Mouse (Mus musculus) C2C12 (cell line): ENCODE measurements around the gene Fam53b. TPM values are rescaled to one million over a fixed set of nuclear protein-coding genes. Genes with fewer than 3 reads are reported as not detected.

Experiments used
- H3K27me3 ChIP-seq: one replicate; pipeline ENCODE4 v1.6.1; 2011; ENCODE audit not compliant: control insufficient read depth, insufficient read depth, insufficient read length
- H3K36me3 ChIP-seq: one replicate; pipeline ENCODE4 v1.6.1; 2011; ENCODE audit not compliant: control insufficient read depth, insufficient read depth
- H3K4me3 ChIP-seq: one replicate; pipeline ENCODE4 v1.5.1; 2011; ENCODE audit warnings: mild to moderate bottlenecking, control low read depth; ENCODE audit not compliant: poor library complexity, insufficient read depth, severe bottlenecking
- H3K79me2 ChIP-seq: one replicate; pipeline ENCODE4 v1.6.1; 2011; ENCODE audit not compliant: control insufficient read depth, insufficient read depth
- H3K79me3 ChIP-seq: one replicate; pipeline ENCODE4 v1.6.1; 2011; ENCODE audit warnings: low read depth, control low read depth
- H3ac ChIP-seq: one replicate; pipeline ENCODE3; 2011; ENCODE audit warnings: low read depth; ENCODE audit not compliant: control insufficient read depth, insufficient read length
- CEBPB ChIP-seq: IDR thresholded peaks from one replicate; pipeline ENCODE4 v1.6.1; 2011; ENCODE audit warnings: low read depth, mild to moderate bottlenecking, control low read depth, moderate library complexity
- CTCF ChIP-seq: IDR thresholded peaks from one replicate; pipeline ENCODE4 v1.5.1; 2011; ENCODE audit not compliant: control insufficient read depth, insufficient read depth, insufficient read length
- FOSL1 ChIP-seq: IDR thresholded peaks from one replicate; pipeline ENCODE4 v1.8.0; 2011; ENCODE audit warnings: mild to moderate bottlenecking, low read length; ENCODE audit not compliant: poor library complexity, insufficient read depth, severe bottlenecking
- MAX ChIP-seq: IDR thresholded peaks from one replicate; pipeline ENCODE4 v1.6.1; 2011; ENCODE audit warnings: mild to moderate bottlenecking, control low read depth
- MYOD1 ChIP-seq: IDR thresholded peaks from one replicate; pipeline ENCODE4 v1.6.1; 2011; ENCODE audit warnings: low read depth; ENCODE audit not compliant: control insufficient read depth, insufficient read length
- MYOG ChIP-seq: IDR thresholded peaks from one replicate; pipeline ENCODE4 v1.6.1; 2011; ENCODE audit not compliant: control insufficient read depth, insufficient read length; ENCODE audit errors: extremely low read depth
- USF1 ChIP-seq: IDR thresholded peaks from one replicate; pipeline ENCODE4 v1.6.1; 2011; ENCODE audit warnings: low read depth, mild to moderate bottlenecking, control low read depth, moderate library complexity
- polyA plus RNA-seq: library from polyadenylated mRNA; unstranded; fragments of >200 nt; fragmentation: generic; extraction: Trizol; gene quantifications from one replicate; pipeline ENCODE4 v1.2.1, GENCODE M21; 2012; ENCODE audit warnings: missing spikeins

The Fam53b gene
- polyA plus RNA-seq, 1 experiment, result 3.2 TPM

DNA sequence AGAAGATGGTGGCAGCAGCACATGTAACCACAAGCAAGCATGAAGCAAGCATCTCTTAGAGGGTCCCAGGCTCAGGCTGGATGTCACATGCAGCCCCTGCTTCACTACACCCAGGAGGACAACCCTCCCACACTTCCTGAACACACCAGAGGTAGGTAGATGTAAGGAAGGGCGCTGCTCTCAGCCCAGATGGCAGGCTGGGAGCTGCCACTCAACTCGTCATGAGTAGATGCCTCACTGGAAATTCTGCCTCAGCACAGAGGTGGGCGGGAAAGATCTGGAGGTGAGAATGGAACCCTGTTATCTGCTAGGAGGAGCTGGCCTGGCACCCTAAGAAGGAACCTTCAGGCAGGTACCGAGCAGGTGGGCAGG is 45.7 kb downstream of the Fam53b start:
- no peak overlapping the region for H3K4me3 ChIP-seq
- no peaks in the 10 kb centered on the region for H3K36me3 ChIP-seq
- H3ac ChIP-seq, result no peak overlapping the region
- TF ChIP-seq FOSL1 (no peak), CTCF (no peak), MYOD1 (no peak), MAX (no peak), CEBPB (no peak), USF1 (no peak), MYOG (no peak)
- no peaks in the 10 kb centered on the region for H3K79me3 ChIP-seq
- H3K79me2 ChIP-seq, result no peaks in the 10 kb centered on the region
- no peaks in the 10 kb centered on the region for H3K27me3 ChIP-seq

DNA sequence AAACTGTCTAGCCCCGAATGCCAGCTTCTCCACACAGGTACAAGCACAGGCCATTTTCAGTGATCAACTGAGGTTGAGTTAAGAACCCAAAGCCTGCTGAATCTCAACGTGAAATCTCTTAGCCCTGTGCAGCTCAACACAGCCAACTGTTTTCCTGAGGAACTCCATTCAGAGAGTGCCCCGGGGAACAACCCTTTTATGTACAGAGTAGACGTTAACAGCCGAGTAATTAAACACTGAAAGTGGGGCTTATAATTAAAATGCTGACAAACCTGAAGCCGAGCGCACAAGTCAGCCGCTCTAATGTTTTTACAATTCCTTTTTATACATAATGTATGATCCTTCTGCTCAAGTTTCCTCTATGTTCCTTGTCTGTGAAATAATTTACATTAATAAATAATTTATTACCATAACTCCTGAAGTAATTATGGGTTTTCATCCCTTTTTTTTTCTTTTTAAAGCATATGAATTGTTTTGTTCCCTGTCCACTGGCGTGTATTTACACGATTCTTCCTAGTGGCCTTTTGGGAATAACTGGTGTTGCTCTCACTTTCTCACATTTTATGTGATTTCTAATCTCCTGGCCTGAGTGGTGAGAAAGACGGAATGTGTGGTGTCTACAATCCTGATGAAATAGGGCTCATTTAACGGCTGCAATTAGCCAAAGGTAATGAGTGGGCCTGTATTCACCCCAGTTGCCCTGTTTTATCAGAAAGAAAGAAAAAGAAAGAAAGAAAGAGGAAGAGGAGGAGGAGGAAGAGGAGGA is 46.3 kb downstream of the Fam53b start:
- Histone ChIP-seq H3K36me3 (no peaks in the 10 kb centered on the region), H3ac (no peak overlapping the region), H3K27me3 (no peaks in the 10 kb centered on the region), H3K79me2 (no peaks in the 10 kb centered on the region), H3K79me3 (no peaks in the 10 kb centered on the region), H3K4me3 (no peak overlapping the region)
- TF ChIP-seq CTCF (no peak), MYOG (no peak), MYOD1 (no peak), MAX (no peak), FOSL1 (no peak)

DNA sequence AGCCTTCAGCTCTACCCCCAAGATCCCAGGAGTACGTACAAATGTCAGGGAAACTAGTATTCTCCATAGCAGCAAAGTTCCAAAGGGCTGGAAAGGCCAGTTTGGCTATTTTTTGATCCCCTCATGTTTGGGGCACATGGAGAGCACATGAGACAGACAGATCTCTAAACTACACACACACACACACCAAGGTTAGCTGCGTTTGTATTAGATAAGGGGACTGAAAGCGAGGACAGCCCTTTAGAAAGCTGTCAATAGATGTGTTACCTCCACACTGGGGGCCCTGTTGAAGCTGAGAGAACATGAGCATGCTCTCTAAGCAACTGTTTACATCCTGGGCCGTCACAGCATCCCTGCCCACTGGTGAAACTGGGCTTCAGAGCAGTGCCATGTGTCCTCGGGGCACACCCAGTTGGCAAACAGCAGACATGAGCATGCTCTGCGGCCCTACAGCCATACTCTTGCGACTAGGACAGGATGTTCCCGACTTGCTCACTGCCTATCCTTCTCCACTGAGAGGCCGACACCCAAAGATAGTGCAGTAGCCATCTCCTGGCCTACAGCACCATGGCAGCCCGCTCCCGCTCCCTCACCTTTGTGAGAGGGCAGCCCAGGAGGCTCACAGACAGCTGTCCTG is 47.3 kb downstream of the Fam53b start:
- H3K4me3 ChIP-seq, result no peak overlapping the region
- TF ChIP-seq MYOD1 (no peak), CTCF (no peak)
- no peak overlapping the region for H3ac ChIP-seq
- H3K27me3 ChIP-seq, result no peaks in the 10 kb centered on the region
- H3K79me3 ChIP-seq, result no peaks in the 10 kb centered on the region
- H3K36me3 ChIP-seq, result no peaks in the 10 kb centered on the region
- H3K79me2 ChIP-seq, result no peaks in the 10 kb centered on the region

DNA sequence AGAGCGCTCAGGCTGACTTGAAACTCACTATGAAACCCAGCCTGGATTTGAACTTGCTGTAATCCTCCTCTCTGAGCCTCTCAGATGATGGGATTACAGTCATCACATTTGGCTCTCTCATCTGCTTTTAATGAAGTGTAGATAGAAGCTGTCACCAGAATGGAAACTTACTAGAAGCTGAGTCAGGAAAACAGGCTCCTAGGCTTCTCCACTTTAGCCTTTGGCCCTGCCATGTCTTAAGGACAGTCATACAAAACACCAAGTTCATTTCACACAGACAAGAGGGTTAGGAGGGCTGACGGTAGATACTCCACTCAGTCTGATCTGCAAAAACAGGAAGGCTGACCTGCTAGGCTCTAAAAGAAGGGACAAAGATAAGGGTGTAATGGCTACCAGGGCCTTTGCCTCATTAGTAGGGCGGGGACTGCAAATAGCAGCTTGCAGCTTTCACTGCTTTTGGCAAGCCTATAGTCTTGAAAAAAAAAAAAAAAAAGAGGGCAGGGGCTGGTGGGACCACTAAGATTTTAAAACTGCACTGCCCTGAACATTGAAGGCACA is 48.0 kb downstream of the Fam53b start:
- H3K79me2 ChIP-seq, result no peaks in the 10 kb centered on the region
- H3K27me3 ChIP-seq, result no peaks in the 10 kb centered on the region
- TF ChIP-seq USF1 (no peak), MYOD1 (no peak)
- H3K36me3 ChIP-seq, result no peaks in the 10 kb centered on the region
- no peak overlapping the region for H3K4me3 ChIP-seq
- no peaks in the 10 kb centered on the region for H3K79me3 ChIP-seq
- H3ac ChIP-seq, result no peak overlapping the region

DNA sequence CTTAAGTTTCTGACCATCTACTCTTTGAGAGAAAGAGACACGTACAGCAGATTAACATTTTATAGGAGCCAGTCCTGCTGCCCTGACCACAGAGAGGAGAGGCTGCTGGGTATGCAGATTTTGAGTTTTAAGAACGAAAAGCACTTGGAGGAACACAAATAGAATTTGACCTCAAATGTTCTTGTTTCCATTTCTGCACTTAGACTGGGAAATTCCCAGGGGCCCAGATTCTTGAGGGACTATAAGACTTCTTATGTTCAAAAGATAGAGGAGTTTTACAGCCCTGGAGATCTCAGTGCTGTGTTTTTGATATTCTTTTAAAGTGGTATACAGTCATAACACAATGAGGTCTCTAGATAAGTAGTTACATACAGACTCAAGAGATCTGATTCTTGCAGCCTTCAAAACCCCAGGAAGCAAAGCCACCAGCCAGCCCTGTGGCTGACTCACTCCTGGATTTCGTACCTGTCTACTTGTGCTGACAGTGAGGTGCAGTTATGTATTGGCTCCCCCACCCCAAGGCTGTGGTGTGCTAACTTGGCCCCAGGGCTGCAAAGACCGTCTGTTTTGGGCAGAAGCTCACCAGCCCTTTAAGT is 48.7 kb downstream of the Fam53b start:
- Histone ChIP-seq H3ac (no peak overlapping the region), H3K36me3 (no peaks in the 10 kb centered on the region), H3K79me3 (no peaks in the 10 kb centered on the region), H3K4me3 (no peak overlapping the region), H3K79me2 (no peaks in the 10 kb centered on the region), H3K27me3 (no peaks in the 10 kb centered on the region)
- no peak for TF ChIP-seq MYOG
- TF ChIP-seq MAX, result no peak
- no peak for TF ChIP-seq FOSL1
- no peak for TF ChIP-seq MYOD1
- no peak for TF ChIP-seq CTCF
- no peak for TF ChIP-seq CEBPB
- TF ChIP-seq USF1, result no peak

DNA sequence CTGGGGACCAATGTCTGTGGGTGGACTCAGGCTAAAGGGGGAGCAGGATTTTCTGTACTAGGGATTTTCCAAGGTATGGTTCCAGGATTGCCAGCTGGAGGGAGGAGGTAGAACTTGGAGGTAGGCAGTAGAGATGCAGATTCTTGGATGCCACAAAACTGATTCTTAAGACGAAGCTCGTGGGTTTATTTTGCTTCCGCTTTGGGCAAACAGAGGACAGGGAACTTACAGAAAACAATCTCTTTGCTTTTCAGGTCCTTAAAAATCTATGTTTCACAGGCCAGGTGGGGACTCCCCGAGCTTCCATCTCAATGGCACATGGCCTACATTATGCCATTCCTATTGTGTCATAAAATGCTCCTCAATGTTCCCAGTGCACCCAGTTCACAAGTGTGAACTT is 49.4 kb downstream of the Fam53b start:
- H3K36me3 ChIP-seq, result no peaks in the 10 kb centered on the region
- no peak overlapping the region for H3K4me3 ChIP-seq

More for the DNA sequence above, 49.4 kb downstream of the Fam53b start:
- TF ChIP-seq FOSL1 (no peak), CTCF (no peak), MAX (no peak), MYOD1 (no peak)
- Histone ChIP-seq H3K79me2 (no peaks in the 10 kb centered on the region), H3K27me3 (no peaks in the 10 kb centered on the region), H3ac (no peak overlapping the region), H3K79me3 (no peaks in the 10 kb centered on the region)
